Mouse (Mus musculus) heart, embryonic 16.5 days (tissue): ENCODE results near the gene Opa1. TPM values are rescaled to one million over a fixed set of nuclear protein-coding genes. Genes with fewer than 3 reads are reported as not detected.

Source experiments
- ATAC-seq: fragments of 200-750 bp; cut with Nextera tagmentation; replicated peaks from 2 replicates; pipeline ENCODE4 v1.8.0; 2017; ENCODE audit warnings: moderate number of reproducible peaks; ENCODE audit not compliant: insufficient read depth, low FRiP score; ENCODE audit errors: extremely low read depth
- H3K27ac ChIP-seq: fragments of 300-500 bp; sonication (generic); 2 replicates; pipeline ENCODE4 v1.5.1; 2014; ENCODE audit warnings: mild to moderate bottlenecking, low read length, control low read depth, moderate library complexity
- H3K27me3 ChIP-seq: fragments of 300-500 bp; sonication (generic); 2 replicates; pipeline ENCODE4 v1.6.1; 2014; ENCODE audit warnings: low read length, mixed read lengths; ENCODE audit not compliant: control insufficient read depth, insufficient read depth
- H3K36me3 ChIP-seq: fragments of 300-500 bp; sonication (generic); 2 replicates; pipeline ENCODE4 v1.6.1; 2014; ENCODE audit not compliant: control insufficient read depth, insufficient read depth
- H3K4me1 ChIP-seq: fragments of 300-500 bp; sonication (generic); 2 replicates; pipeline ENCODE4 v1.6.1; 2014; ENCODE audit warnings: low read length, mixed read lengths; ENCODE audit not compliant: control insufficient read depth, insufficient read depth
- H3K4me2 ChIP-seq: fragments of 300-500 bp; sonication (generic); 2 replicates; pipeline ENCODE4 v1.6.1; 2014; ENCODE audit warnings: low read depth, mild to moderate bottlenecking, control low read depth, low read length
- H3K4me3 ChIP-seq: fragments of 300-500 bp; sonication (generic); 2 replicates; pipeline ENCODE4 v1.5.1; 2014; ENCODE audit warnings: mild to moderate bottlenecking, control low read depth, low read length
- H3K9ac ChIP-seq: fragments of 300-500 bp; sonication (generic); 2 replicates; pipeline ENCODE4 v1.6.1; 2014; ENCODE audit warnings: low read length, control low read depth
- H3K9me3 ChIP-seq: fragments of 300-500 bp; sonication (generic); replicated peaks from 2 replicates; pipeline ENCODE4 v1.6.1; 2016; ENCODE audit warnings: low read length; ENCODE audit not compliant: control insufficient read depth
- WGBS: fragments of 180-500 bp; shearing (Covaris S2); extraction: QIAGEN DNeasy Blood & Tissue Kit; methylation state at CpG from one replicate; pipeline ENCODE4 v1.1.7; 2014; 5-methylcytosine and 5-hydroxymethylcytosine counted together
- polyA plus RNA-seq: library from polyadenylated mRNA; unstranded; fragments of >200 nt; fragmentation: Nextera tagmentation; extraction: Ambion mirVana; gene quantifications from 2 replicates; pipeline ENCODE4 v1.2.1, GENCODE M21; 2015

The Opa1 gene
- polyA plus RNA-seq, 1 experiment from 2014 or later = 42.0 TPM

DNA sequence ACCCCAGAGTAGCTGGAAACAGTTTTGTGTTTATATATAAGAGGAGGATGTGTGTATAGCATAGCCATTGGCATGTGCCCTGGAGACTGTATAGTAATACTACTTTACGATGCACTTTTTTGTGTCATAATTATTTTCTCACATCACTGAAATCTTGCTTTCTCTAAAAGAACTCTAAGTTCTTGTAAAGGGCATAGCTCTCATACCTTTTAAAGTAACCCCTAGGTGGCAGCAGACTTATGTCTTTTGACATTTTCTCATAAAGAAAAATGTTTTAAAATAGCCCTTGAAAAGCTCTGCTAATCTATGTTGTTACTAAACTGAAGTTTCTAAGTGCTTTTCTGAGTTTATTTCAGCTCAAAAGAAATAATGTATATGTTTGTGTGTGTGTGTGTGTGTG is 49.9 kb downstream of the Opa1 start:
- Histone ChIP-seq H3K36me3 (peaks cover 40% of the 10 kb centered on the region), H3K4me1 (no peaks in the 10 kb centered on the region), H3K9ac (no peak overlapping the region), H3K27me3 (no peaks in the 10 kb centered on the region), H3K27ac (no peak overlapping the region), H3K4me3 (no peak overlapping the region), H3K4me2 (no peak overlapping the region), H3K9me3 (no peaks in the 10 kb centered on the region)
- ATAC-seq = no peak
- WGBS = 82% methylated on average over 1 of the region's 1 CpGs

DNA sequence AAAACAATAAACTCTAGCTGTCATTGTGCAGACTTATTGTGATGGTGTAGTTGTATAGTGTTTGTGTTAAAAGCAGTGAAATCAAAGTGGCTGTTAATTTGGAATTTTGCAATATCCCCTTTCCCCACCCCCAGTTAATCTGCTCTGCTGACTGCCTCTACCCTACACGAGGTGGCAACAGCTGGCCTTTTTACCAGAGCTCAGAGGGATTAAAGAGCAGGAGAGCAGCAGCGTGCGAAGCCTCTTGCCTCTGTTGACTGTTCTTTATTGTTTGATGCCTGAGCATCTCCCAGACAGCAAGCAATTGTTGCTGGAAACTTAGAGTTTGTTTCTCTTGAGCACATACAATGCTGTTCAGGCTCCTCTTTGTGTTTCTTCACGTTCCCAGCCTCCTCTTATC is 56.6 kb downstream of the Opa1 start:
- no peak overlapping the region for H3K4me2 ChIP-seq
- H3K4me1 ChIP-seq = no peaks in the 10 kb centered on the region
- peaks cover 36% of the 10 kb centered on the region for H3K36me3 ChIP-seq
- no peak overlapping the region for H3K27ac ChIP-seq
- ATAC-seq = no peak
- no peaks in the 10 kb centered on the region for H3K27me3 ChIP-seq
- H3K9me3 ChIP-seq = no peaks in the 10 kb centered on the region
- WGBS = 52% methylated on average over 4 of the region's 4 CpGs
- H3K4me3 ChIP-seq = no peak overlapping the region
- H3K9ac ChIP-seq = no peak overlapping the region

DNA sequence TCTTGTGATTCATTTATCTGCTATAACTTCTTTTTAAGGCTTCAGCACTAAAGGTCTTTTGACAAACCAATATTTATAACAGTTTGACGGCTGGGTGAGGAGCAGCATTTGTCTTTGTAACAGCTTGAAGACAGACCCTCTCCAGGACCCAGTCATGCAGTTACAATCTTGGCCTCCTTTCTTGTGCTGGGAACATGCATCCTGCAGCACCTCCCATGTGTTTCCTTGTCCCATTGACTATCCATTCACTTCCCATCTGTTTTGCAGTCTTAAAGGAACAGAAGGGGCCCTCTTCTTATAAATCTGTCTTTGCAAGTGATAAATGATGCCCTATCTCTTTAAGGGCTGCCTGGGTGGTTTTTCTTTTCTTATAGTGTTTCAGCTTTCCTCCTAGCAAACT is 63.2 kb downstream of the Opa1 start:
- no peak for ATAC-seq
- Histone ChIP-seq H3K4me3 (no peak overlapping the region), H3K4me1 (no peaks in the 10 kb centered on the region), H3K36me3 (peaks cover 28% of the 10 kb centered on the region), H3K9me3 (no peaks in the 10 kb centered on the region), H3K4me2 (no peak overlapping the region), H3K27me3 (no peaks in the 10 kb centered on the region), H3K27ac (no peak overlapping the region), H3K9ac (no peak overlapping the region)
- WGBS = 78% methylated on average over 1 of the region's 1 CpGs

DNA sequence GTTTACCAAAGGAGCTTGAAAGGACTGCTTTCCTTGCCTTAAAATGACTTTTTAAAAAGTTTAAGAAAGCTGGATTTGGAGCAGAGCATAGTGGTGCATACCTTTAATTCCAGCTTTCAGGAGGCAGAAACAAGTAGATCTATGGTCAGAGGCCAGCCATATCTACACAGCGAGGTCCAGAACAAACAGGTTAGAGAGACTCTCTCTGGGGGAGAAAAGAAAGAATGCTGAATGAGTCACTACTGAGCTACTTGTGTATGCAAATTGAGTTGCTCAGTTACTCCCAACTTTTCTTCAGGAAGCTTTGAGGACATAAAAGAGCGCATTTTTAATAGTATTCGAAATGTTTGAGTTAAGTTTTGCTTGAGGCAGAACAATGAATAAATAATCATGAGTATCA is 65.7 kb downstream of the Opa1 start:
- WGBS = 79% methylated on average over 3 of the region's 3 CpGs
- H3K9ac ChIP-seq = no peak overlapping the region
- no peak overlapping the region for H3K4me2 ChIP-seq
- H3K36me3 ChIP-seq = peaks cover 23% of the 10 kb centered on the region
- H3K27ac ChIP-seq = no peak overlapping the region
- H3K9me3 ChIP-seq = no peaks in the 10 kb centered on the region
- no peak for ATAC-seq
- H3K4me3 ChIP-seq = no peak overlapping the region
- H3K27me3 ChIP-seq = no peaks in the 10 kb centered on the region
- no peaks in the 10 kb centered on the region for H3K4me1 ChIP-seq

DNA sequence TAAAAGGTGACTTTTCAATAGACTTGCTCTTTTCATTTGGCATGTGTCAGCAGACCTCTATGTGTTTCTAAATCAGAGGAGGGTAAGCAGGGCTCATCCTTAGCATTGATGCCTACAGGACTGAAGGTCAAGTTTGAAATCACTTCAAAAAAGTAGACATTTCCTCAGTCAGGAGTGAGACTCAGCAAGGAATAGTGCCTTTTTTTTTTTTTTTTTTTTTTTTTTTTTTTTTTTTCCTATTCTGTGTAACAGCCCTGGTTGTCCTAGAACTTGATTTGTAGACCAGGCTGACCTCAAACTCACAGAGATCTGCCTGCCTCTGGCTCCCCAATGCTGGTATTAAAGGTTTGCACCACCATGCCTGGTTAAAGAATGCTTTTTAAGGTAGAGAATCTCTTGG is 67.1 kb downstream of the Opa1 start:
- peaks cover 19% of the 10 kb centered on the region; the same call in 1 of the 2 replicates for H3K36me3 ChIP-seq
- H3K9ac ChIP-seq = no peak overlapping the region
- H3K9me3 ChIP-seq = no peaks in the 10 kb centered on the region
- H3K27me3 ChIP-seq = no peaks in the 10 kb centered on the region
- no peaks in the 10 kb centered on the region for H3K4me1 ChIP-seq
- no peak overlapping the region for H3K4me2 ChIP-seq
- no peak overlapping the region for H3K27ac ChIP-seq
- ATAC-seq = no peak
- H3K4me3 ChIP-seq = no peak overlapping the region

DNA sequence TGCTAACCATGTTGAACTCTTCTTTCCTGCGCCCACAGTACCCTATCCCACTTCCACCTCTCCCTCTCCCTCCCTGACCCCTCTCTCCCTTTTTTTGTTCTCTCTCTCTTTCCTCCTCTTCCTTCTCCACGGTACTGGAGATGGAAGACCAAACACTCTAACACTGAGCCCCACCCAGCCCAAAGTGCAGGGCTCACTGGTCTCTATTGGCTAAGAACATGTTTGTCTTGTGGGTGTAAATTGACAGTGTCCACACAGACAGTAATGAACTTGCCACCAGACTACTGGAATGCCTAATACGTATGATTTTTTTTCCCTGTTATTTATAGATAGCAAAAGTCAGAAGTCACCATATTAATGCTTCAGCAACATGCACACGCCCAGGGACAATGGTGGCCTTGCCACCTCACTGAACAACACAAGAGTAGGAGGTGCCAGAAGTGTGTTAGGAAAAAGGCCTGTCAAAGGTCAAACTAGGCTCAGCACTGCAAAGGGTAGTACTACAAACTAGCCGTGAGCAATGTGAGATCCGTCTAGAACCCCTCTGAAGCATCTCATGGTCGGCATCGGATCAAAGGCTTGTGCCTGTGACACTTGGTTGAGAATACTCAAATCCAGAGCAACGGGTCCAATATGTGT is 77.2 kb downstream of the Opa1 start:
- H3K27ac ChIP-seq = no peak overlapping the region
- no peak for ATAC-seq
- no peak overlapping the region for H3K9ac ChIP-seq
- H3K4me1 ChIP-seq = peaks cover 3% of the 10 kb centered on the region; the same call in 1 of the 2 replicates
- no peaks in the 10 kb centered on the region for H3K9me3 ChIP-seq
- H3K27me3 ChIP-seq = peaks cover 2% of the 10 kb centered on the region; the same call in 1 of the 2 replicates
- H3K4me2 ChIP-seq = no peak overlapping the region
- no peak overlapping the region for H3K4me3 ChIP-seq
- peaks cover 8% of the 10 kb centered on the region for H3K36me3 ChIP-seq
- 72% methylated on average over 9 of the region's 9 CpGs for WGBS

DNA sequence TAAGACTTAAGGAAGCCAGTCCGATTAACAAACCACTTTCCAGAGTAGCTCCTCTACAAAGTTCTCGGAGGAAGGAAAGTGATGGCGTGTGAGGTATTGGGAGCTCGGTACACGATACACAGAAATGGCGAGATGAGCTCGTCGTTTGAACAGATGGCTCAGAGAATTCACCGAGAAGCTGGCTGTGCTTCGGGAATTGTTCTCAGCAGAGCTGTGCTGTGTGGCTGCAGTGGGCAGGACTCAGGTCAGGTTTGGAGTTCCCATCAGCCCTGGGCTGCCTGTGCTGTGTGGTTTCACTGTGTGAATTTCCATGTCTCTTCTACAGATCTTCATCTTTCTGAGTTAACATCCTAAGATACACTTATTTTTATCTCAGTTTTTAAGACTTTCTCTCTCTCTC is 77.8 kb downstream of the Opa1 start:
- no peak for ATAC-seq
- WGBS = 71% methylated on average over 10 of the region's 10 CpGs

DNA sequence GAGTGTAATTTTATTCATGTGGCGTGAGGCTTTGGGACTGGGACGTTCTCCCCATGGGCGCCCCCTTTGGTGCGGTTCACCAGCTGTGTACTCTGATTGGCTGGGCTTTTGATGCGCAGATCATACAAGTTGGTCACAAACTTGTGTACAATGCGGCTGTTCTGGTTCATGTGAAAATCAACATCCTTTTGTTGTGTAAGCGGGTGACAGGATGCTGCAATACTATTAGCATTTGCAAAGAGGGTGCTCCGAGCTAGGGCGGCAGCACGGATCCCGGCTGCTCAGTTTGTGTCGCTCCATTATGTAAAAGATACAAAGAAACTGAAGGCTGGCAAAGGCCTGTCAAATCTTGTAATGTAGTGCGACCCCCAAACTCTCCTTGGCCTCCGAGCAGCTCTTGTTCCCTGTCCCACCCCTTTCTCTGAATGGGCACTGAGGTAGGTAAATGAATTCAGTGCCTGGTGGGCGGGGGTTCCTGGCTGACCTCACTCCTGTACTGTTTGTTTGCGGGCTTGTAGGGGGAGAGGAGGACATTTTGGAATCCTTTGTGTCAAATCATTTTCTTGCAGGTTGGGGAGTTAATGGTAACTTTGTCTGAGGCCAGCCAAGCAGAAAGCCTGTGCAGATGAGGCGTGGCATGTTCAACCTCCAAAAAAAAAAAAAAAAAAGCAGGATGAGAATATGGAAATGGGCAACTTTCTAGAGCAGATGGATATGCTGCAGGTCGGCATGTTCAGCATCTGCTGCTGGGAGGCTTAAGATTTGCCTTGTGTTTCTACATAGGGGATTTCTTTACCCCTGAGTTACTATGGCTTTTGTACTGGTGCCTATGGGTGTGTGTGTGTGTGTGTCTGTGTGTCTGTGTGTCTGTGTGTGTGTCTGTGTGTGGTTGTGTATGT is 78.8 kb downstream of the Opa1 start:
- no peak overlapping the region for H3K27ac ChIP-seq
- peaks cover 3% of the 10 kb centered on the region; the same call in 1 of the 2 replicates for H3K4me1 ChIP-seq
- 23% methylated on average over 18 of the region's 18 CpGs for WGBS
- H3K9me3 ChIP-seq = no peaks in the 10 kb centered on the region
- H3K36me3 ChIP-seq = no peaks in the 10 kb centered on the region
- H3K4me3 ChIP-seq = peak overlapping the region; percentile 32
- peak overlapping the region; percentile 59 for H3K4me2 ChIP-seq
- ATAC-seq = no peak
- H3K9ac ChIP-seq = peak overlapping the region; percentile 43; the same call in 1 of the 2 replicates
- peaks cover 2% of the 10 kb centered on the region; the same call in 1 of the 2 replicates for H3K27me3 ChIP-seq

More for the DNA sequence above, 77.8 kb downstream of the Opa1 start:
- Histone ChIP-seq H3K4me2 (no peak overlapping the region), H3K27me3 (peaks cover 2% of the 10 kb centered on the region; the same call in 1 of the 2 replicates), H3K9me3 (no peaks in the 10 kb centered on the region), H3K9ac (no peak overlapping the region), H3K4me1 (peaks cover 3% of the 10 kb centered on the region; the same call in 1 of the 2 replicates), H3K27ac (no peak overlapping the region), H3K36me3 (peaks cover 4% of the 10 kb centered on the region), H3K4me3 (no peak overlapping the region)
